Mouse (Mus musculus) thymus, postnatal 36 days (tissue): Measurements from ENCODE around the gene Nipsnap2.
A peak's percentile ranks its signal among the peaks of the same experiment; 100 is the strongest.
"Not testable (repeated sequence)": the region's sequence is repeated elsewhere in the genome, so short reads cannot be mapped to it uniquely, and the experiment has no call there.

Source experiments
- DNase-seq, 2 experiments: peaks; one replicate each; pipeline ENCODE4 v3.0.0; 2022; ENCODE audit warnings: mixed read lengths in 2 of 2

Gene Nipsnap2

DNA sequence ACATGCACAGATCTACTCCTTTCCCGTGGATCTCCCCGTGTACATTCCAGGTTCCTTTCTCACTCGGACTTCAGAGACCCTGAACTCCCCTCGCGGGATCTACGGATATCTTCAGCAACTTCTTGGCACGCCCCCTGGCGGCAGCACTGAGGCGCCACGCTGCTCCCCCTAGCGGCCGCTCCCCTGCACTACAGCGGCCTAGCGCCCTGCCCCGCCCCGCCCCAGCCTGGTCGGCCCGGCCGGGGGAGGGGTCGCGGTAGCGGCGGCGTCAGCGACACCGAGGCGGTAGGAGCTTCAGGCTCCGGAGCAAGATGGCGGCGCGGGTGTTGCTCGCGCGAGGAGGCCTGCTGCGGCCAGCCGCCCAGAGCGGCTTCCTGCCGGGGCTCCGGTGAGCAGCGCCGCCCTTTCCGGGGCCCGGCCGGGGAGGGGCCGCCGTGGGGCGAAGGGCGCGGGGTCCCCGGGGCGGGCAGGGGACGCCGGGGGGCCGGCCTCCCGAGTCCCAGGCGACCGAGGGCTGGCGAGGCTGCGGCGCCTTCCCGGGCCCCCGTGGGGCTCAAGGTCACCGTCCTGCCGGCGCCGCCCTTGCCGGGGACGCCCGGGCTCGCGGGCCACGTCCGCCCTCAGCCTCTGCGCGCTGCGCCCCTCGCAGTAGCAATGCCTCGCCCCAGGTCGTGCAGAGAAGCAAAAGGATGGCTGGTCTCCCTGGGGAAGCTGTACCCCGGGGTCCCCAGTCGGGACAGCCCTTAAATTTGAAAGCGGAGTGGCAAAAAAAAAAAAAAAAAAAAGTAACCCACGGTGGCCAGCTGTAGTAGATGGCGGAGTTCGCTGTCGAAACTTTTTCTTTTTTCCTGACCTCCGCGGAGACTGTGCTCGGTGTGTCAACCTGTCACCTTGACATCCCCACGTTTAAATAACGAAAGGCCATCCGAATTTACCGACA is at the start of gene Nipsnap2:
Gene Nipsnap2, plus strand, starts transcription at position 230 of the 940 bp plus-strand sequence.
- DNase-seq: peak; percentile 93 to 96

DNA sequence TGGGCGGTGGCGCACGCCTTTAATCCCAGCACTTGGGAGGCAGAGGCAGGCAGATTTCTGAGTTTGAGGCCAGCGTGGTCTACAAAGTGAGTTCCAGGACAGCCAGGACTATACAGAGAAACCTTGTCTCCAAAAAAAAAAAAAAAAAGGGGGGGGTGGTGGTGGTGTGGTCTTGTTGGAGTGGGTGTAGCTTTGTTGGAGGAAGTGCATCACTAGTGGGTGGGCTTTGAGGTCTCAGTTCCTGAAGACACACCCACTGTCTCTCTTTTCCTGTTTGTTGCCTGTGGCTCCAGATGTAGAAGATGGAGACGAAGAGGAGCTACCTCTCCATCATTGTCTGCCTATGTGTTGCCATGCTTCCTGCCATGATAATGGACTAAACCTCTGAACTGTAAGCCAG is 39.7 kb upstream of the Nipsnap2 start:
- DNase-seq: not testable (repeated sequence)

DNA sequence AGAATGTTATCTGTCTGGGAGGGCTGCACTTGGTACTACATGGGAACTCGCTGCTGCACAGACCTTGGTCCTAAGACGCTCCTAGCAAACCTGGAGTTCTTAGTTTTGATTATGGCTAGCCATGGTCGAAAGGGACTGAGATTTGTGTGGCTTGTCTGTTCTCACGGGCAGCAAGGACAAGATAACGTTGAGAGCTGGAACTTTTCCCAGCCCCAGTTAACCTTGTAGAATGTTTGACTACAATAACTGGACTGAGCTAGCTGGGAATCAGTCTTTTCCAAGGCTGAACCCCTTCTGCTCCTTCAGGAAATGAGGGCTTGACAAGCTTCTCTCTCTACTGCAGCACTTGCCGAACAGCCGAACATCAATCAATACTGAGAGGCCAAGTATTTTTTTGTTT is 37.2 kb upstream of the Nipsnap2 start:
- no peak for DNase-seq

DNA sequence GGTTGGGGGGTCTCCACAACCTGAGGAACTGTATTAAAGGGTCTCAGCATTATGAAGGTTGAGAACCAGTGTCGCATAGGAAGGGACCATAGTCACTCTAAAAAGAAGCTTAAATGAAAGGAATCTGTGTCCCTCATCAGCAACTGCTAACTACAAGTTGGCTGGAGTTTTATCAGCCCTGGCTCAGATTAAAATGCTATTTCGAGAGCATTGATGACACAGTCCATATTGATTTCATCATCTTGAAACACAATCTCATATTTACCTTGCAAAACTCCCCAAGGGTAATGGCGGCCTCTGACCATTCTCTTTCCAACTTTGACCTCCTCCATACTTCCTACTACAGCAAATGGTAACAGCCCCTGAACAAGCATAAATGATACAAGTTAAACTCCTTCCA is 34.3 kb upstream of the Nipsnap2 start:
- DNase-seq: no peak

DNA sequence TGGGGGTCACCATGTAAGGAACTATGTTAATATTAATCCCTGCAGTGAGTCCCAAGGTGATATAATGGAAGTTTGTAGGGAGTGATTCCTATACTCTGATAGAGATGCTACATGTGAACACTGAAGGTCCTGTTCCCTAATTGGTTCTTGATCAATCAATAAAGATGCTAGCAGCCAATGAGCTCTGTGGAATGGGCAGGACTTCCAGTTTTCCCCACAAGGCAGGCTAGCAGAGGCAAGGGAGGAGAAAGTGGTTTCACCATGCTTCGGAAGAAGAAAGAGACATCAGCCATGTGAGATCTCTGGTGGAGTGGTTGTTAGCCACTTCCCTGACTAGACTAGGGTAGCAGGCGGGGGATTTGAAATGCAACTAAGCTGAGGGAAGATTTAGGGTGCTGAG is 24.4 kb upstream of the Nipsnap2 start:
- no peak for DNase-seq

DNA sequence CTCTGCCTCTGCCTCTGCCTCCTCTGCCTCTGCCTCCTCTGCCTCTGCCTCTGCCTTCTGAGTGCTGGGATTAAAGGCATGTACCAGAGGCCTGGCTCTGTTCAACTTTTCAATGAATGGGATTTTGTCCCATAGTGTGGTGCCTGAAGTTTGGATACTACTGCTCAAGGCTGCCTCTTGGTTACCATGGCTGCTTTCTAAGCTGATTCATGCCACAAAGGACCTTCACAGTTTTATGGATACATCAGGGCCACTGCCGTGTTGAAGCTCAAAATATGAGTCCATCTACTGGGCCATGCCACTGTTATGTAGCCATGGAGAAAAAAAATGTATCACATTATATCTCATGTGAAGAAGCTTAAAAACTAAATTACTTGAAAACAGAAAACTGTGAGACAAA is 23.2 kb upstream of the Nipsnap2 start:
- DNase-seq: no peak

DNA sequence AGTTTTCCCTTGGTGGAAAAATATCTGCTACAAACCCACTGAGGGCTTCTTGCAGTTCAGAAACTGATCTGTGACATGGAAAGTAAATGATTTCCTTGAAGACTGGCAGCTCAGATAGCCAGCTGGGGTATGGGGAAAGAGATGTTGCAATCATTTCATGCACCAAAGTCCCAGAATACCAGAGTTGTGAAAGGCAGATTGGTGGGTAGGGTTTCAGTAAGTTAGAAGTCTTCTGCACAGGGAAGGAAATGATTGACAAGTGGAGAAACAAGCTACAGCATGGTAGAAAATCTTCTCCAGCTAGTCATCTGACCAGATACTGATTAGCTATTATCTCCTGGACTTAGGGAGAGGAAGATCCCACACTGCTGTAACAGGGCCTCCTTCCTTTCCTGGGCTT is 21.5 kb upstream of the Nipsnap2 start:
- DNase-seq: no peak

DNA sequence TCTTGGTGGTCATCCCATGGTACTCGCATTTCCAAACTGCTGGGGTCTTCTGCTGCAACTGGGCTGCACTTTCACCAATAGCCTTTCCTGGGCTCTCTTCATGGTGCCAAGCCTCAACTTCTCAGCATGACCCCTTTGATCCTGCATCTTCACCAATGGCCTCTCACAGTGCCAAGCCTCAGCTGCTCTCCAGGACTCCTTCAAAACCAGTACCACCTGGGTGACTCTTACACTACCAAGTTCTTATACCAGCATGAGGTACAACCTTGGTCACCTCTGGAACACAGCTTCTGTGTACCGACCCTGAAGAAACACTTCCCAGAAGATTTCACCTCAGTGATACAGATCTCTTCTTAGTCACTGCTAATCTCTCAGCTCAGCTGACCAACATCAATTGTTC is 16.5 kb upstream of the Nipsnap2 start, which contains the start of gene Sept14:
Gene Sept14, minus strand, starts transcription at position 101 of the 400 bp plus-strand sequence.
- no peak for DNase-seq

DNA sequence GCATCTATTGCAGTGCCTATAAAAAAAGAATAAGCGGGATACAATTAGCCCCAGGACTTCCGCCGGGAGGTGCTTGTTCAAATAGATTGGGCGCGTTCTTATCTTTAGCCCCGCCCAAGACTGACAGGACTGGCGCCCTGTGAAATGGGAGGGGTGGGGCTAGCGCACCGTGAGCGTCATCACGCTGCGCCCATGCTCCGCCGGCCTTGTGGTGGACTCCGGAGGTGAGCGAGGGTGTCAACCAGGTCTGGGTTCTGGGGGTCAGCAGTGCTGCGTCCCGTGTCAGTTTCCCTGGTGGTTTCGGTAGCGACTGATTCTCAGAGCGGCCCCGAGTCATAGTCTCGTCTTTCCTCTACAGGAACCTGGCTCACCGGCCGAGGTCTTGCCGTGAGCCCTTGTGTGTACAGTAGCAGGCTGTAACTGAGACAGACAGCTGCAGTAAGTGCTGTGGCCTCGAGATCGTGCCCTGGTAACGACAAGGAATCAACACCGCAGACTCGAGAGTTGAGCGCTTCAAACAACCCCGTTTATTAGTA is 9.5 kb upstream of the Nipsnap2 start, which contains the start of gene Mrps17:
Gene Mrps17, plus strand, starts transcription at position 172 of the 536 bp plus-strand sequence.
- DNase-seq: peak; percentile 88 to 91

DNA sequence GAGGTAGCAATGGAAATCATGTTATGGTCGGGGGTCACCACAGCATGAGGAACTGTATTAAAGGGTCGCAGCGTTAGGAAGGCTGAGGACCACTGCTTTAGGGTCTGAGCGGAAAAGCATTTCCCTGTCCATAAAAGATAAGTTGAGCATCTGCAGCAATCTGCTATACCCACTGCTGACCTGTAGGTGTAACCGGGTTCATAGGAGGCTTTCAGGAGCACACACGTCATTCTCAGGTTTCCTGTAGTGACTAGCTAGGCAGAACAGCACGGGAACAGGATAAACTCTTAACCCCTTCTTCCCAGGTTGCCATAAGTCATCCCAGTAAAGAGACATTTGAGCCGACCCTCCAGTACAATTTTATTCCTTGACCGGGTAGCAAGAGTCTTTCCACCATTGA is 7.8 kb upstream of the Nipsnap2 start:
- DNase-seq: no peak

DNA sequence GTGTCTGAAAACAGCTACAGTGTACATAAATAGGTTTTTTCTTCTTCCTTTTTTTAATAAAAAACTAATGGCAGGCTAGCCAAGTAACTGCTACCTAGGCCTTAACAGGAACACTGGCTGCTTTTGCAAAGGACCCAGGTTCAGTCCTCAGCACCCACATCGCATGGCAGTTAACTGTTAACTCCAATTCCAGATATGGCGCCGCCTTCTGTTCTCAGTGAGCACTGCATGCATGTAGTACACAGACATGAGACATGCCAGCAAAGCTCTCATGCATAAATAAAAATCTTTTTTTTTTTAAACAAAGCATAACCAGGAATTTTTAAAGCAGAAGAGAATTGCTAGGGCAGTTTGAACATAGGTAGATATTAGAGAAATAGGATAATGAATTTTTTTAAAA is 4.7 kb upstream of the Nipsnap2 start:
- DNase-seq: no peak

DNA sequence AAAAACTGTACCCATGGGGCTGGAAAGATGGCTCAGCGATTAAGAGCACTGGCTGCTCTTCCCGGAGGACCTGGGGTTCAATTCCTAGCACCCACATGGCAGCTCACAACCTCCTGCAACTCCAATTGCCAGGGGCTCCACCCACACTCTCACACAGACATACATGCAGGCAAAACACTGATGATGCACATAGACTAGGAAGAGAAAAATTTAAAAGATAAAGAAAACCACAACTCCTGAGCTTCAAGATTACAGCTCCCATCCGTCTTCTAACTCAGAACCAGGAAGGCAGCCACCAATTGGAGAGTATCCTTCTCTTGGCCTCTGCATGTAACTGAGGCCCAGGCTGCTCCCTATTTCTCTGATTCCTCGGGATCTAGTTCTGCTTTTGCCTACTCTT is 595 bp upstream of the Nipsnap2 start:
- no peak for DNase-seq

DNA sequence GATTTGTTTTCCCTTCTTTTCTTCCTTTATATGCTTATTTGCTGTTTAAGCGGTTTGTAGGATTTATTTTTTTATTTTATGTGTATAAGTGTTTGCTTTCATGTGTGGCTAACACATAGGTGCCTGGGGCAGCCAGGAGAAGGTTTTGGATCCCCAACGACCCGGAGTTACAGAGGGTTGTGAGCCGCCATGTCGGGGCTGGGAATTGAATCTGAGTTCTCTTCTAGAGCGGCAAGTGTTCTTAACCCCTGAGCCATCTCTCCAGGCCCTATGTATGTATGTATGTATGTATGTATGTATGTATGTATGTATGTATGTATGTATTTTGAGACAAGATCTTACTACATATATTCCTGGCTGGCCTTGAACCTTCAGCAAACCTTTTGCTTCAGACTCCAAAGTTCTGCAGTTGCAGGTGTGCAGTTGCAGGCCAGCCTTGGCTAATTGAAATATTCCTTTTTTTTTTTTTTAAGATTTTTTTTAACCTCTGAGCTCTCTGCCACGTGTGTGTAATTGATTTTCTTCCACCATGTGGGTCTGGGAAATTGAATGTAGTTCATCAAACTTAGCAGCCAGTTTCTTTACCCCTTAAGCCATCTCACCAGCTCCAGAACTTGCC is 1.0 kb downstream of the Nipsnap2 start:
- DNase-seq: peak in 1 of 2 experiments; percentile 8

DNA sequence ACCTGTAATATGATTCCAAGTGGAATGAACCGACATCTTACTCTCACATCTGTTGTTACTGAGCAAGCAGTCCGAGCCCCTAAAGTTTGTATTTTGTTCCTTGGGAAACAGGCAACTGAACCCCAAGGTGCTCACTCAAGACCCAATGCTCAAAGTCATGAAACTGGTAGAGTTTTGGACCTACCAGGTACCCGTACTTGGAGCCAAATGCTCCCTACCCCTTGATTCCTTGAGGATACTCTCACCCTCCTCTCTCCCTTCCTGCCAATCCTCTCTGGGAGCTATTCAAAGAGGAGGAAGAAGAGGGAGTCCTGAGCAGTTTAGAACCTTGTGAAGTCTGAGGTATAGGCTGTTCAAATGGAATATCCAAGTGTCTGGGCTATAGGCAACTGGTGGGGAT is 1.9 kb downstream of the Nipsnap2 start:
- DNase-seq: no peak

DNA sequence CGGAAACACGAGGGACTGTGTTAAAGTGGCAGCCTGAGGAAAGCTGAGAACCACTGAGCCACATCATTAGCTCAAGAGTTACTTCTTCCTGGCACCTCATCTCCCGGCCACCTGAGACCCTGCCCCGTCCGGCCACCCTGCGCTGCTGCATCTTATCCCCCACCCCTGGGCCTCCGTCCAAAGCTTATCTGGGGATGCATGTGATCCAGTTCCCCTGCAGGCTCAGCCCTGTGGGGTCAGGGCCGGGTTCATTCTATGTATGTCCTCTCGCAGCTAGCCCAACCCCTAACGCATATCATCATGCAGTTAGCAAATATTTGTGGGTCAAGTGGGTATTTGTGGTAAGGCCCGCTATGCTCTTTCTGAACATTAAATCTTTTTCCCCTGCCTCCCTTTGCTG is 4.4 kb downstream of the Nipsnap2 start:
- no peak for DNase-seq

DNA sequence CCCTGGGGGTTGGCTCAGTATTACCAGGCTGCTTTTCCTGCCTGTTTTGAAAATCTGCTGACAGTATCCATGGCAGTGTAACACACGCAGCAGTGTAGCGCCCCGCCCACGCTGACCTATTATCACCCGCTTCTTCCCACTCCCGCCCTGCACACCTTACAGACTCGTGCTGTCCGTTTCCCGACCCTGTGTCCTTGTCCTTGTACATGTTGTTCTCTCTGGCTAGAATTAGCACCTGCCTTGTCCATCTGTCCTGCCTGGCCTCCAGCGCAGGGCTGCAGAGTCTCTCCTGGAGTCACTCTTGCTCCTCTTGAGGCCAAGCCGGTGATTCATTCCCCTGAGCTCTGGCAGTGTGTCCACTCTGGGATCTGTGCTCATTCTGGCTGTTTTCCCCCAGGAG is 5.5 kb downstream of the Nipsnap2 start:
- no peak for DNase-seq

DNA sequence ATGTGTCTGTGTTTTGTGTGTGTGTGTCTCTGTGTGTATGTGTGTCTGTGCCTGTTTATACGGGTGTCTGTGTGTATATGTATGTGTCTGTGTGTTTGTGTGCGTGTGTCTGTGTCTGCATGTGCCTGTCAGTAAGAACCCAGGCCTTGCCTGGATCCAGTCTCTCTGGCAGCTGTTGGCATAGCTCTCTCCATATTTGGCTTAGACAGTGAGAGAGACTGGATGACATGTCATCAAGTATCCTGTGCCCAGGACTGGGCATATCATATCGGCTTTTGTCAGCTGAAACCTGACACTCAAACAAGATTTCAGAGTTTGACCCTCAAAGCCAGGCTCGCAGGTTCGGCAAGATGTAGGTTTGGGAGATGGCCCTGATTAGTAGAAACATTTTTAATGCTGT is 6.2 kb downstream of the Nipsnap2 start:
- DNase-seq: no peak

DNA sequence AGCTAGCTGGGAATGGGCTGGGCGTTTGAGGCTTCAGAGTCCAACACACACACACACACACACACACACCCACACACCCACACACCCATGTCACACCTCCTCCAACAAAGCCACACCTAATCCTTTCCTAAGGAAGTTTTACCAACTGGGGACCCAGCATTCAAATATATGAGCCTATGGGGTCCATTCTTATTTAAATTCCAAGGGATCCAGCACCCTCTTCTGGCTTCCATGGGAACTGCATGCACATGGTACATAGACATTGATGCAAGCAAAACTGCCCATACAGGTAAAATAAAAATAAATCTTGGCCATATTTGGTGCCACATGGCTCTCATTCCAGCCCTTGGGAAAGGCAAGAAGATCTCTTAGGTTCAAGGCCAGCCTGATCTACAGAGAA is 16.1 kb downstream of the Nipsnap2 start:
- DNase-seq: peak; percentile 23

DNA sequence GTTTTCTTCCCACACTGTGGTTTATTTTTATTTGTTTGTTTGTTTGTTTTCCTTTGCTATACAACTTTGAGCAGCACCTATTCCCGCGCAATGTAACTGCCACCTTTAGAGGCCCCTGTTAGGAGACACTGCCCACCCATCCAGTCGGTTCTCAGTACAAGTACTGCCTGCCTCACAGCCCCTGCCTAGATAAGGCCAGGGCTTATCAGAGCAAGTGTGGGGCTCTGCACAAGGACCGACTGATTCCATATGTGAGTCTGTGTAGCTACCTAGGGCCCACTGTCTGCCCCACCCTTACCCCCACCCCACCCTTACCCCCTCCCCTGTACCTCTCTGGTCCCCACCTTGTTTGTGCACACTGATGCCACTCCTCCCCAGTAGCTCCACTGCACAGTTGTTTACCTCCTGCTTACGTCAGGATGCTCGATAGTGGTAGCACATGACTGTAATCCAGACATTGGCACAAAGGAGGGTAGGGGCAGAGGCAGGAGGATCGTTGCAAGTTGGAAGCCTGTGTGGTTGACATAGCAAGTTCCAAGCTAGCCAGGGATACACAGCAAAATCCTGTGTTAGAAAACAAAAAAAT is 18.1 kb downstream of the Nipsnap2 start:
- DNase-seq: no peak

DNA sequence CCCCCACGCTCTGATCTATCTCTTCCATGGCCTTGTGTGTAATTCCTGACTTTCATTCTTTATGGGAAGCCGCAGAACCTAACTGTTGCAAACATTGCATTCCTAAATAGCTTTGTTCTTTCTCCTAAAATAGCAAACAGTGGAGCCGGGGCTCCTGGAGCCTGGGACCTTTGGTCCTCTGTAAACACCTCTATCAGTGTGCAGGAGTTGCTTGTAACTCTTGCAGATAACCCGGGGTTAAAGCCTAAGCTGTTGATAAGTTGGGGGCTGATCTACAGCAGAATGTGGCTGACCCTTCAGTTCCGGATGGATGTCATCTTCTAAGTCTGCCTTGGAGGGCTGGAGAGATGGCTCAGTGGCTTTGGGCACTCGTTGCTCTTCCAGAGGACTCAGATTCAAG is 19.2 kb downstream of the Nipsnap2 start:
- no peak for DNase-seq

DNA sequence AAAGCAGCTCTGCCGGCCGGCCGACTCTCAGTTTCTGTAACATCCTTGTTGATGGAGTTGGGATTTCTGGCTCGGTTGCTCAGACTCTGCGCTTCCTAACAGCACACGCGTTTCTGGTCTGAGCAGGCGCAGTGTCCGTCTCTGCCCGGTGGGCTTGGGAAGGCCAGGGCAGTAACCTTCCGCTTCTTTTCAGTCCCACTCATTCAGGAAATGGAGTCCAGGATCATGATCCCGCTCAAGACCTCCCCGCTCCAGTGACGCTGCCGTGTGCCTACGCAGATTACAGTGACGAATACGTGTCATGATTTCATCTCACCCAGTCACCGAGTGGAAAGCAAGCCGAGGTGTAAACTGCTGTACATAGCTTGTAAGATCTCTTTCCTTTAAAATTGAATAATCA is 32.0 kb downstream of the Nipsnap2 start:
- no peak for DNase-seq

DNA sequence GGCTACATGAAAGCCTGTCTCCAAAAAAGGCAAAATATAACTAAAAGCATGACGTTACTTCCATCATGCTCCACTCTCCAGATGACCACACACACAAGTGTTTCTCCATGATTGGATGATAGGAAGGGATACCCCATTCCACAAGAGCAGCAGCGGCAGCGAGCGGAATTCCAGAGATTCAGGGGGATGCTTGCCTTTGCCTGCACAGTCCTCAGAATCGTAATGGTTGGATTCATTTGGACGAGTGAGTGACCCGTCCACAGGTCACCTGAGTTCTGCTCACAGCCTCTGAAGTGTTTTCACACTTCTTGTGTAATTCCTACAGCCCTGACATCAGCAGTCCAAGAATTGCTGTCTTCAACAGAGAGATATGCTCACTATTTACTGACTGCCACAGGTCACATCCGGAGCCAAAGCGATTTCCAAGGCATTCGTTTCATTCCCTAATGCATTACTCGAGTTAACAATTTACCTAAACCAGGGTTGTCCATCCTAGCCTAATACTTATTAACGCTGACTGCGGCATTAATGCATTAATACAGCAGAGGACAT is 35.1 kb downstream of the Nipsnap2 start:
- no peak for DNase-seq

DNA sequence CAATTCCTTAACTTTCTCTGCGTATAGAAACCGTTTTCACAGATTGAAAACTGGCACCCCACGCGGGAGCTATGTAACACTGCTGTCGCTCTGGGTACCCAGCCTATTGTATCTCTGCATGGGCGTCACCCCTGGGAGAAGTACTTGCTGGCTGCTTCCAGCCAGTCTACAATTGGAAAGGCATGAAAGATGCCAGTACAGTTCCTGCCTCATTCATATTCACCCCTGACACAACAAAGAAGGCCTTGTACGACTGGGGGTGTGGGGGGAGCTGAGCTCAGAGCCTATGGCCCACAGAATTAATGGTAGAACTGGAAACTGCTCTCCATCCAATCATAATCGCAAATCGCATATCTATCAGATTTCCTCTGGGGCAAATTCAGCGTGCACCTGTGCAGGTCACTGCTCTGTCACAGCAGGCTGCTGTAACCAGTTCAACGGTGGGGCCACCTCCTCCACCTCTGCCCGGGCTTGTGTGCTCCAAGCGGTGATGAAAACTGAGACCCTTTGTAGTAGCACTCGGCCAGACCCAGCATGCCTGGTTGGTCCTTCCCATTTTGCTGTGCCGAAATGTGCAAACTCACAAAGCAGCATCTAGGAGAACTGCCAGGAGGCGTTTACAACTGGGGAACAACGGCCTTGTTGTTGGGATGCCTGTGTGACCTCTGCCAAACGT is 37.1 kb downstream of the Nipsnap2 start:
- no peak for DNase-seq
